In genomic region chr15:25751510-25751909, GRCm38 (mm10) we compare ENCODE assay signal across 25 mouse cellular contexts.
DNase-seq lines count a peak whose midpoint lies in the region; ATAC-seq lines count a peak whose summit lies in the region.
"Had no signal": no experiment of that assay in that cellular context is flagged by ENCODE, and none has a peak within 500 bp of the region (broad histone marks: within the 10 kb centered on the region; RNA-seq: fewer than 3 reads in every experiment).

No protein-coding gene starts in this region.

- no peak for ATAC-seq in forebrain, embryonic 15.5 days (replicated peaks)
- ATAC-seq in kidney, embryonic 16.5 days (ENCODE audit: low FRiP score, low TSS enrichment) = peak; percentile 36; the same call in 1 of the 2 replicates
- ATAC-seq in midbrain, embryonic 13.5 days = no peak
- ATAC-seq: CD4-positive, CD25-positive, alpha-beta regulatory T cell, adult 4 months had no signal

- H3K4me1 ChIP-seq in forebrain, embryonic 10.5 days = peaks cover 74% of the 10 kb centered on the region
- H3K4me1 ChIP-seq in forebrain, embryonic 15.5 days = peaks cover 28% of the 10 kb centered on the region
- no peaks in the 10 kb centered on the region for H3K4me1 ChIP-seq in kidney, embryonic 16.5 days (ENCODE audit: insufficient read depth, low read length)
- peaks cover 51% of the 10 kb centered on the region for H3K4me1 ChIP-seq in midbrain, embryonic 13.5 days (replicated peaks)

- no peak overlapping the region for H3K9ac ChIP-seq in forebrain, embryonic 15.5 days (replicated peaks)
- no peak overlapping the region for H3K9ac ChIP-seq in kidney, embryonic 16.5 days (replicated peaks; ENCODE audit: low read length)
- H3K9ac ChIP-seq in midbrain, embryonic 13.5 days (replicated peaks) = no peak overlapping the region
- H3K9ac ChIP-seq: embryonic facial prominence, embryonic 13.5 days; limb, embryonic 13.5 days; liver, embryonic 14.5 days; lung, embryonic 15.5 days; neural tube, embryonic 12.5 days had no signal

- H3K27me3 ChIP-seq in forebrain, embryonic 10.5 days (ENCODE audit: poor library complexity, severe bottlenecking) = peaks cover 19% of the 10 kb centered on the region; the same call in 1 of the 2 replicates
- H3K27me3 ChIP-seq in forebrain, embryonic 15.5 days = no peaks in the 10 kb centered on the region
- H3K27me3 ChIP-seq in kidney, embryonic 16.5 days (ENCODE audit: insufficient read depth, low read length) = no peaks in the 10 kb centered on the region
- no peaks in the 10 kb centered on the region for H3K27me3 ChIP-seq in midbrain, embryonic 13.5 days
- H3K27me3 ChIP-seq: embryonic facial prominence, embryonic 13.5 days; limb, embryonic 13.5 days; lung, embryonic 15.5 days; neural tube, embryonic 12.5 days had no signal

- H3K4me2 ChIP-seq in forebrain, embryonic 15.5 days (replicated peaks) = no peak overlapping the region
- no peak overlapping the region for H3K4me2 ChIP-seq in kidney, embryonic 16.5 days (replicated peaks; ENCODE audit: low read depth, low read length)
- H3K4me2 ChIP-seq in midbrain, embryonic 13.5 days (replicated peaks) = no peak overlapping the region
- H3K4me2 ChIP-seq: embryonic facial prominence, embryonic 13.5 days; limb, embryonic 13.5 days; lung, embryonic 15.5 days; neural tube, embryonic 12.5 days had no signal

- WGBS in forebrain, embryonic 10.5 days = 30% methylated on average over 11 of the region's 11 CpGs
- WGBS in forebrain, embryonic 15.5 days = 35% methylated on average over 11 of the region's 11 CpGs
- WGBS in kidney, embryonic 16.5 days = 51% methylated on average over 11 of the region's 11 CpGs
- 23% methylated on average over 11 of the region's 11 CpGs for WGBS in midbrain, embryonic 13.5 days

- peaks cover 15% of the 10 kb centered on the region for H3K36me3 ChIP-seq in forebrain, embryonic 10.5 days (replicated peaks)
- H3K36me3 ChIP-seq in forebrain, embryonic 15.5 days = no peaks in the 10 kb centered on the region
- H3K36me3 ChIP-seq in kidney, embryonic 16.5 days (ENCODE audit: insufficient read depth, low read length) = peaks cover 20% of the 10 kb centered on the region; the same call in 1 of the 2 replicates
- H3K36me3 ChIP-seq in midbrain, embryonic 13.5 days = no peaks in the 10 kb centered on the region
- H3K36me3 ChIP-seq: neural tube, embryonic 12.5 days had no signal

- no peak overlapping the region for H3K4me3 ChIP-seq in forebrain, embryonic 10.5 days
- no peak overlapping the region for H3K4me3 ChIP-seq in forebrain, embryonic 15.5 days
- H3K4me3 ChIP-seq in kidney, embryonic 16.5 days (ENCODE audit: low read length) = no peak overlapping the region
- H3K4me3 ChIP-seq in midbrain, embryonic 13.5 days (replicated peaks) = no peak overlapping the region
- H3K4me3 ChIP-seq: embryonic facial prominence, embryonic 13.5 days; heart, adult 2 months; limb, embryonic 13.5 days; lung, embryonic 15.5 days; neural tube, embryonic 12.5 days had no signal

- DNase-seq in forebrain, embryonic 10.5 days (ENCODE audit: extremely low spot score, low spot score) = no peak
- no peak for DNase-seq in kidney, adult 9 months
- DNase-seq in ZHBTc4 (ENCODE audit: low read depth, low spot score) = peak; percentile 79
- no peak for DNase-seq in spleen, adult 12 weeks (ENCODE audit: low spot score)
- DNase-seq in adrenal gland, postnatal 14 days = no peak
- DNase-seq: adrenal gland, postnatal 10 days; cerebellum, adult 11-12 months; cerebellum, postnatal 25 days; gastrocnemius, postnatal 14 days; heart, adult 2 months; heart, postnatal 36 days; kidney, adult 18-20 months; kidney, postnatal 36 days; layer of hippocampus, adult 9-11 months; right cerebral cortex, adult 18-20 months had no signal

- peak overlapping the region; percentile 91 for H3K27ac ChIP-seq in forebrain, embryonic 10.5 days
- no peak overlapping the region for H3K27ac ChIP-seq in forebrain, embryonic 15.5 days (replicated peaks)
- H3K27ac ChIP-seq in kidney, embryonic 16.5 days (ENCODE audit: low read length) = no peak overlapping the region
- H3K27ac ChIP-seq in midbrain, embryonic 13.5 days = peak overlapping the region; percentile 56
- H3K27ac ChIP-seq: heart, adult 2 months; limb, embryonic 13.5 days; liver, embryonic 14.5 days; macrophage; neural tube, embryonic 12.5 days had no signal

- peaks cover 3% of the 10 kb centered on the region; the same call in 1 of the 2 replicates for H3K9me3 ChIP-seq in forebrain, embryonic 10.5 days
- H3K9me3 ChIP-seq in forebrain, embryonic 15.5 days = no peaks in the 10 kb centered on the region
- H3K9me3 ChIP-seq in kidney, embryonic 16.5 days (ENCODE audit: low read length) = no peaks in the 10 kb centered on the region
- H3K9me3 ChIP-seq in midbrain, embryonic 13.5 days = no peaks in the 10 kb centered on the region
- H3K9me3 ChIP-seq: embryonic facial prominence, embryonic 13.5 days; limb, embryonic 13.5 days; lung, embryonic 15.5 days; neural tube, embryonic 12.5 days had no signal

Comparison
In these comparisons a context has a peak if more than half of its experiments do, and no peak if none do; other contexts are left out.
1. H3K27ac ChIP-seq: peak in forebrain, embryonic 10.5 days (single experiment) and midbrain, embryonic 13.5 days (single experiment); none in forebrain, embryonic 15.5 days (single experiment) and kidney, embryonic 16.5 days (single experiment).